Comparison of ENCODE assay signal across 28 mouse cellular contexts in the genomic region with DNA sequence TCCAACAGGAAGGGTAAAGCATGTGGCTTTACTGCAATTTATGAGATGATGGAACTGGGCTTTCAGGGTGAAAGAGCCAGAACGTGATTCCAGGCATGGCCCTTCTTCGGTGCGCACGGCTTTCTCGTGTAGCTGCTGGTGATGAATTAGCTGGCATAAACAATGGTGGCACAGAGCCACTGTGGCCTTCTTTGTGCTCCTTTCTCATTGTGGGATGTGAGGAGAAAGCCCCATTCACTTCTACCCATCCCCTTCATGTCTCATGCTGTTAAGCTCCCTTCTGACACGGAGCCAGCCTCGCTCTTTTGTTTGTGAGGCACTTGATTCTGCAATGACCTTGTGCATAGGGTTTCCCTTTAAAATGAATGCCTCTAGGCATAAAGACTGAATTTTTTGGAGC. TPM values are rescaled to one million over a fixed set of nuclear protein-coding genes. Genes with fewer than 3 reads are reported as not detected.
"Had no signal": no experiment of that assay in that cellular context is flagged by ENCODE, and none has a peak within 500 bp of the region (broad histone marks: within the 10 kb centered on the region; RNA-seq: fewer than 3 reads in every experiment).

No protein-coding gene starts in this region.

- H3K27ac ChIP-seq: kidney, postnatal 0 days; layer of hippocampus, adult 2 months; limb, embryonic 10.5 days; limb, embryonic 13.5 days; liver, embryonic 12.5 days; liver, embryonic 15.5 days; lung, embryonic 15.5 days; midbrain, embryonic 12.5 days had no signal

- H3K9me3 ChIP-seq: limb, embryonic 10.5 days; limb, embryonic 13.5 days; liver, embryonic 12.5 days; liver, embryonic 15.5 days; lung, embryonic 15.5 days; midbrain, embryonic 12.5 days had no signal

- H3K4me3 ChIP-seq: layer of hippocampus, adult 2 months; limb, embryonic 10.5 days; limb, embryonic 13.5 days; liver, embryonic 12.5 days; liver, embryonic 15.5 days; lung, embryonic 15.5 days; megakaryocyte, embryonic 14.5 days; midbrain, embryonic 12.5 days; myocyte had no signal

- H3K9ac ChIP-seq: limb, embryonic 13.5 days; liver, embryonic 12.5 days; liver, embryonic 15.5 days; lung, embryonic 15.5 days; midbrain, embryonic 12.5 days had no signal

- H3K4me1 ChIP-seq: limb, embryonic 10.5 days; limb, embryonic 13.5 days; liver, embryonic 12.5 days; liver, embryonic 15.5 days; lung, embryonic 15.5 days; megakaryocyte, embryonic 14.5 days had no signal

- ATAC-seq: liver, embryonic 12.5 days; midbrain, embryonic 16.5 days had no signal

- H3K36me3 ChIP-seq: limb, embryonic 10.5 days; limb, embryonic 13.5 days; liver, embryonic 12.5 days; liver, embryonic 15.5 days; lung, embryonic 15.5 days; midbrain, embryonic 12.5 days had no signal

- DNase-seq: kidney, adult 2 months; kidney, postnatal 25 days; layer of hippocampus, adult 9-11 months; liver; lung, adult 18-20 months; lung, postnatal 10 days; lung, postnatal 36 days; thymus, adult 18-20 months; thymus, postnatal 36 days had no signal

- H3K27me3 ChIP-seq: limb, embryonic 13.5 days; liver, embryonic 12.5 days; liver, embryonic 15.5 days; lung, embryonic 15.5 days; megakaryocyte, embryonic 14.5 days; midbrain, embryonic 12.5 days had no signal

- H3K4me2 ChIP-seq: limb, embryonic 13.5 days; liver, embryonic 12.5 days; liver, embryonic 15.5 days; lung, embryonic 15.5 days; midbrain, embryonic 12.5 days had no signal

RNA-seq across cellular contexts. Expression of a gene that starts 43.8 kb away (rescaled TPM):
- polyA plus RNA-seq: kidney, adult 2 months; kidney, embryonic 14.5 days; kidney, postnatal 0 days; large intestine, adult 2 months; limb, embryonic 10.5 days; limb, embryonic 13.5 days; liver, embryonic 12.5 days; liver, embryonic 15.5 days; lung, embryonic 15.5 days; midbrain, embryonic 12.5 days; midbrain, embryonic 16.5 days; myocyte; neural tube, embryonic 14.5 days; small intestine, adult 2 months; spleen, adult 2 months; stomach, embryonic 16.5 days; testis, adult 2 months; urinary bladder, adult 2 months had no signal
